Mouse (Mus musculus): ENCODE results near the gene Zbtb4.
"Not testable (repeated sequence)": the region's sequence is repeated elsewhere in the genome, so short reads cannot be mapped to it uniquely, and the experiment has no call there.

Gene Zbtb4

GRCm38 (mm10) chr11:69765221-69766125 lies at the start of gene Zbtb4:
Gene Zbtb4 (plus strand): TSS chr11:69765912.
- DNase-seq (ENCODE audit: low spot score in 2 of 2) = peak in 1 of 2 experiments; percentile 26

- DNase-seq (ENCODE audit: low spot score in 2 of 2) = peak in 1 of 2 experiments; percentile 46
These were observed 49.8 kb upstream of the Zbtb4 start for GRCm38 (mm10) chr11:69715929-69716328.

- no peak for DNase-seq (ENCODE audit: low spot score in 2 of 2)
These were observed 48.8 kb upstream of the Zbtb4 start for GRCm38 (mm10) chr11:69716953-69717352.

- DNase-seq (ENCODE audit: low spot score in 2 of 2) = no peak
These were observed 47.1 kb upstream of the Zbtb4 start for GRCm38 (mm10) chr11:69718661-69719060.

GRCm38 (mm10) chr11:69719423-69719822 lies 46.3 kb upstream of the Zbtb4 start:
- no peak for DNase-seq (ENCODE audit: low spot score in 2 of 2)

GRCm38 (mm10) chr11:69720852-69721251 lies 44.9 kb upstream of the Zbtb4 start:
- peak; percentile 26 to 27 for DNase-seq (ENCODE audit: low spot score in 2 of 2)

GRCm38 (mm10) chr11:69723074-69723473 lies 42.6 kb upstream of the Zbtb4 start:
- no peak for DNase-seq (ENCODE audit: low spot score in 2 of 2)

- DNase-seq (ENCODE audit: low spot score in 2 of 2) = no peak
These were observed 39.8 kb upstream of the Zbtb4 start for GRCm38 (mm10) chr11:69725951-69726350.

- no peak for DNase-seq (ENCODE audit: low spot score in 2 of 2)
These were observed 36.6 kb upstream of the Zbtb4 start for GRCm38 (mm10) chr11:69729063-69729462.

GRCm38 (mm10) chr11:69731408-69731807 lies 34.3 kb upstream of the Zbtb4 start:
- DNase-seq (ENCODE audit: low spot score in 2 of 2) = not testable (repeated sequence)

- DNase-seq (ENCODE audit: low spot score in 2 of 2) = no peak
These were observed 14.1 kb upstream of the Zbtb4 start for GRCm38 (mm10) chr11:69751635-69752034.

GRCm38 (mm10) chr11:69752686-69753085 lies 13.0 kb upstream of the Zbtb4 start:
- no peak for DNase-seq (ENCODE audit: low spot score in 2 of 2)

- DNase-seq (ENCODE audit: low spot score in 2 of 2) = no peak
These were observed 11.5 kb upstream of the Zbtb4 start for GRCm38 (mm10) chr11:69754233-69754632.

GRCm38 (mm10) chr11:69754701-69755100 lies 11.0 kb upstream of the Zbtb4 start:
- no peak for DNase-seq (ENCODE audit: low spot score in 2 of 2)

GRCm38 (mm10) chr11:69757303-69758089 lies 8.2 kb upstream of the Zbtb4 start:
- DNase-seq (ENCODE audit: low spot score in 2 of 2) = no peak

- DNase-seq (ENCODE audit: low spot score in 2 of 2) = peak; percentile 95
These were observed 7.6 kb upstream of the Zbtb4 start for GRCm38 (mm10) chr11:69758090-69758456.

GRCm38 (mm10) chr11:69758478-69758970 lies 7.2 kb upstream of the Zbtb4 start, which contains the start of gene Polr2a:
Gene Polr2a (minus strand): TSS chr11:69758637.
- DNase-seq (ENCODE audit: low spot score in 2 of 2) = peak; percentile 95 to 96

GRCm38 (mm10) chr11:69758971-69759721 lies 6.6 kb upstream of the Zbtb4 start:
- DNase-seq (ENCODE audit: low spot score in 2 of 2) = peak; percentile 76 to 82

- no peak for DNase-seq (ENCODE audit: low spot score in 2 of 2)
These were observed 5.4 kb upstream of the Zbtb4 start for GRCm38 (mm10) chr11:69760160-69760900.

GRCm38 (mm10) chr11:69760901-69761200 lies 4.9 kb upstream of the Zbtb4 start:
- no peak for DNase-seq (ENCODE audit: low spot score in 2 of 2)

GRCm38 (mm10) chr11:69761868-69762267 lies 3.8 kb upstream of the Zbtb4 start, which contains the start of gene Slc35g3:
Gene Slc35g3 (minus strand): TSS chr11:69761968.
- DNase-seq (ENCODE audit: low spot score in 2 of 2) = no peak
